Mouse (Mus musculus) intestine, postnatal 0 days (tissue): ENCODE measurements around the gene Arhgdib. TPM values are rescaled to one million over a fixed set of nuclear protein-coding genes. Genes with fewer than 3 reads are reported as not detected.
"Not testable (repeated sequence)": the region's sequence is repeated elsewhere in the genome, so short reads cannot be mapped to it uniquely, and the experiment has no call there.

Source experiments
- ATAC-seq: fragments of 200-750 bp; cut with Nextera tagmentation; 2 replicates; pipeline ENCODE4 v1.8.0; 2017; ENCODE audit warnings: mild to moderate bottlenecking, moderate TSS enrichment, moderate library complexity
- H3K27ac ChIP-seq: fragments of 300-500 bp; sonication (generic); 2 replicates; pipeline ENCODE4 v1.5.1; 2014; ENCODE audit warnings: mild to moderate bottlenecking, low read depth, low read length, moderate library complexity
- H3K27me3 ChIP-seq: fragments of 300-500 bp; sonication (generic); replicated peaks from 2 replicates; pipeline ENCODE4 v1.6.1; 2014; ENCODE audit warnings: low read length, mixed read lengths; ENCODE audit not compliant: control insufficient read depth, insufficient read depth
- H3K36me3 ChIP-seq: fragments of 300-500 bp; sonication (generic); 2 replicates; pipeline ENCODE4 v1.6.1; 2014; ENCODE audit warnings: mild to moderate bottlenecking, moderate library complexity; ENCODE audit not compliant: control insufficient read depth, insufficient read depth
- H3K4me1 ChIP-seq: fragments of 300-500 bp; sonication (generic); replicated peaks from 2 replicates; pipeline ENCODE4 v1.6.1; 2014; ENCODE audit warnings: antibody characterized with exemption, low read length, mixed read lengths; ENCODE audit not compliant: control insufficient read depth, insufficient read depth
- H3K4me2 ChIP-seq: fragments of 300-500 bp; sonication (generic); replicated peaks from 2 replicates; pipeline ENCODE4 v1.6.1; 2014; ENCODE audit warnings: low read depth, mild to moderate bottlenecking, moderate library complexity
- H3K4me3 ChIP-seq: fragments of 300-500 bp; sonication (generic); 2 replicates; pipeline ENCODE4 v1.5.1; 2014; ENCODE audit warnings: low read depth, low read length
- H3K9ac ChIP-seq: fragments of 300-500 bp; sonication (generic); 2 replicates; pipeline ENCODE4 v1.6.1; 2014; ENCODE audit warnings: mild to moderate bottlenecking, low read depth, low read length
- H3K9me3 ChIP-seq: fragments of 300-500 bp; sonication (generic); 2 replicates; pipeline ENCODE4 v1.6.1; 2016; ENCODE audit warnings: mixed run types; ENCODE audit not compliant: control insufficient read depth
- CTCF ChIP-seq: sonication (generic); IDR thresholded peaks from 2 replicates; pipeline ENCODE4 v1.5.1; 2016; ENCODE audit warnings: low read depth, mild to moderate bottlenecking, control low read depth, antibody characterized with exemption, moderate library complexity
- WGBS: fragments of 180-500 bp; shearing (Covaris S2); extraction: QIAGEN DNeasy Blood & Tissue Kit; methylation state at CpG from one replicate; pipeline ENCODE4 v1.1.7; 2014; 5-methylcytosine and 5-hydroxymethylcytosine counted together
- polyA plus RNA-seq: library from polyadenylated mRNA; unstranded; fragments of >200 nt; fragmentation: Nextera tagmentation; extraction: Ambion mirVana; gene quantifications from 2 replicates; pipeline ENCODE4 v1.2.1, GENCODE M21; 2015

The Arhgdib gene
- polyA plus RNA-seq, 1 experiment from 2014 or later = 22.2 TPM

- no peak for ATAC-seq
- H3K4me3 ChIP-seq = no peak overlapping the region
- WGBS = 78% methylated on average over 7 of the region's 7 CpGs
- no peak for TF ChIP-seq CTCF
- no peaks in the 10 kb centered on the region for H3K9me3 ChIP-seq
- no peaks in the 10 kb centered on the region for H3K27me3 ChIP-seq
- H3K27ac ChIP-seq = no peak overlapping the region
- no peaks in the 10 kb centered on the region; the same call in 1 of the 2 replicates for H3K4me1 ChIP-seq
- H3K9ac ChIP-seq = no peak overlapping the region
- no peak overlapping the region for H3K4me2 ChIP-seq
- no peaks in the 10 kb centered on the region for H3K36me3 ChIP-seq
These were observed 41.5 kb upstream of the Arhgdib start for GRCm38 (mm10) chr6:136983201-136983600.

GRCm38 (mm10) chr6:136982581-136982980, 40.9 kb upstream of the Arhgdib start:
- no peak overlapping the region for H3K4me2 ChIP-seq
- no peak overlapping the region for H3K9ac ChIP-seq
- no peaks in the 10 kb centered on the region for H3K36me3 ChIP-seq
- H3K27ac ChIP-seq = no peak overlapping the region
- H3K27me3 ChIP-seq = no peaks in the 10 kb centered on the region
- no peak overlapping the region for H3K4me3 ChIP-seq
- peak; percentile 71 for ATAC-seq
- 46% methylated on average over 6 of the region's 6 CpGs for WGBS
- TF ChIP-seq CTCF = no peak
- H3K9me3 ChIP-seq = no peaks in the 10 kb centered on the region
- no peaks in the 10 kb centered on the region; the same call in 1 of the 2 replicates for H3K4me1 ChIP-seq

GRCm38 (mm10) chr6:136980331-136980746, 38.6 kb upstream of the Arhgdib start:
- H3K27ac ChIP-seq = peak overlapping the region; percentile 24; the same call in 1 of the 2 replicates
- ATAC-seq = peak; percentile 51; the same call in 1 of the 2 replicates
- no peak overlapping the region for H3K4me3 ChIP-seq
- H3K4me2 ChIP-seq = 0 out of 2 replicates have a peak overlapping the region, but pooled peaks have one; percentile 27
- no peak overlapping the region; the same call in 1 of the 2 replicates for H3K9ac ChIP-seq
- TF ChIP-seq CTCF = peak; percentile 80
- no peaks in the 10 kb centered on the region for H3K36me3 ChIP-seq
- WGBS = 21% methylated on average over 3 of the region's 3 CpGs
- H3K27me3 ChIP-seq = no peaks in the 10 kb centered on the region
- no peaks in the 10 kb centered on the region for H3K9me3 ChIP-seq
- no peaks in the 10 kb centered on the region; the same call in 1 of the 2 replicates for H3K4me1 ChIP-seq

- H3K27ac ChIP-seq = no peak overlapping the region
- 83% methylated on average over 23 of the region's 23 CpGs for WGBS
- no peak for TF ChIP-seq CTCF
- H3K9me3 ChIP-seq = no peaks in the 10 kb centered on the region
- H3K27me3 ChIP-seq = no peaks in the 10 kb centered on the region
- no peak overlapping the region for H3K4me3 ChIP-seq
- H3K36me3 ChIP-seq = no peaks in the 10 kb centered on the region
- H3K9ac ChIP-seq = no peak overlapping the region
- H3K4me1 ChIP-seq = no peaks in the 10 kb centered on the region; the same call in 1 of the 2 replicates
- no peak overlapping the region for H3K4me2 ChIP-seq
- no peak for ATAC-seq
These were observed 37.8 kb upstream of the Arhgdib start for GRCm38 (mm10) chr6:136979274-136980082.

GRCm38 (mm10) chr6:136968877-136969276, 27.2 kb upstream of the Arhgdib start:
- TF ChIP-seq CTCF = peak; percentile 70
- H3K4me2 ChIP-seq, H3K27ac ChIP-seq, H3K27me3 ChIP-seq, ATAC-seq, H3K9ac ChIP-seq, H3K9me3 ChIP-seq, H3K4me1 ChIP-seq, H3K36me3 ChIP-seq, H3K4me3 ChIP-seq: not testable (repeated sequence)
- WGBS = 21% methylated on average over 4 of the region's 4 CpGs

GRCm38 (mm10) chr6:136967466-136967865, 25.8 kb upstream of the Arhgdib start:
- H3K27me3 ChIP-seq = no peaks in the 10 kb centered on the region
- no peaks in the 10 kb centered on the region for H3K4me1 ChIP-seq
- ATAC-seq = no peak
- H3K9ac ChIP-seq = no peak overlapping the region
- no peaks in the 10 kb centered on the region for H3K36me3 ChIP-seq
- H3K4me3 ChIP-seq = no peak overlapping the region
- no peak for TF ChIP-seq CTCF
- no peak overlapping the region for H3K27ac ChIP-seq
- 85% methylated on average over 4 of the region's 4 CpGs for WGBS
- H3K9me3 ChIP-seq = no peaks in the 10 kb centered on the region
- H3K4me2 ChIP-seq = no peak overlapping the region
